Mouse (Mus musculus): ENCODE results near the gene Dnah17.

The Dnah17 gene

GRCm38 (mm10) chr11:117972656-117973558 lies 157.5 kb downstream of the Dnah17 start:
- DNase-seq (ENCODE audit: low read depth, low spot score): no peak
